Mouse (Mus musculus): ENCODE measurements around the gene Iqschfp.

DNA sequence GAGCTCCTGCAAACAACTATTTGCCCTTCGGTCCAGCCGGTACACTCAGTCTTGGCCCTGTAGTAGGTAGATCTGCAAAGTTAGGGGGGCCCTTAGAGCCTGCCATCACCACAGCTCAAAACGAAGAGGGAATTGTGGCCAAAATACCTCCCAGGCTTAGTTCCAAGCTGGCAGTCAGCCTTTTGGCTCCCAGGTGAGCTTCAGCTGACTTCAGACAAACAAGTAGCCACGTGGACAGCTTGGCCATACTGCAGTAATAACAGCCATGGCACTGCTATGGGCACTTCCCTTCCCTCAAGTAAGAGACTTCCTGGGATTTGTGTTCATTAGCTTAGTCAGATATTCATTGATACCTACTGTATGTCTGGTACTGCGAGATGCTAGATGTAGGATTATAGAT is 668.0 kb downstream of the Iqschfp start:
- TF ChIP-seq POLR2A (IDR thresholded peaks at IDR 0.05; ENCODE audit: control insufficient read depth, extremely low read depth, insufficient read depth, low read length, poor library complexity), result no peak
- TF ChIP-seq CTCF (IDR thresholded peaks at IDR 0.05; ENCODE audit: borderline replicate concordance, control insufficient read depth, extremely low read depth, insufficient read depth, low read length, poor library complexity), result no peak

Measured in thymus, adult 2 months (tissue).